Mouse (Mus musculus) heart, embryonic 15.5 days (tissue): ENCODE measurements at regions not wholly inside any gene's neighbourhood (a gene's known extent, or its start where the extent isn't known, plus 50 kb on each side); places are given as distances from the start of the nearest gene placed in this dataset.
A peak's percentile ranks its signal among the peaks of the same experiment; 100 is the strongest.

Experiments used
- ATAC-seq: fragments of 200-750 bp; cut with Nextera tagmentation; replicated peaks from 2 replicates; pipeline ENCODE4 v1.8.0; 2017; ENCODE audit warnings: low read depth, moderate TSS enrichment; ENCODE audit not compliant: insufficient number of reproducible peaks, insufficient read depth, low FRiP score
- H3K27ac ChIP-seq: fragments of 300-500 bp; sonication (generic); 2 replicates; pipeline ENCODE4 v1.5.1; 2015; ENCODE audit warnings: mild to moderate bottlenecking, inconsistent platforms
- H3K27me3 ChIP-seq: fragments of 300-500 bp; sonication (generic); 2 replicates; pipeline ENCODE4 v1.6.1; 2015; ENCODE audit warnings: inconsistent platforms
- H3K36me3 ChIP-seq: fragments of 300-500 bp; sonication (generic); 2 replicates; pipeline ENCODE4 v1.6.1; 2015; ENCODE audit warnings: mild to moderate bottlenecking, inconsistent platforms
- H3K4me1 ChIP-seq: fragments of 300-500 bp; sonication (generic); replicated peaks from 2 replicates; pipeline ENCODE4 v1.6.1; 2015; ENCODE audit warnings: inconsistent platforms
- H3K4me2 ChIP-seq: fragments of 300-500 bp; sonication (generic); 2 replicates; pipeline ENCODE4 v1.6.1; 2015; ENCODE audit warnings: inconsistent platforms, mild to moderate bottlenecking, moderate library complexity
- H3K4me3 ChIP-seq: fragments of 300-500 bp; sonication (generic); 2 replicates; pipeline ENCODE4 v1.5.1; 2015; ENCODE audit warnings: mild to moderate bottlenecking, inconsistent platforms
- H3K9ac ChIP-seq: fragments of 300-500 bp; sonication (generic); 2 replicates; pipeline ENCODE4 v1.6.1; 2015; ENCODE audit warnings: mild to moderate bottlenecking, inconsistent platforms
- H3K9me3 ChIP-seq: fragments of 300-500 bp; sonication (generic); replicated peaks from 2 replicates; pipeline ENCODE4 v1.6.1; 2016; ENCODE audit warnings: inconsistent platforms
- WGBS: fragments of 180-500 bp; shearing (Covaris S2); methylation state at CpG from one replicate; pipeline ENCODE4 v1.1.7; 2015; ENCODE audit warnings: mixed read lengths; 5-methylcytosine and 5-hydroxymethylcytosine counted together

DNA sequence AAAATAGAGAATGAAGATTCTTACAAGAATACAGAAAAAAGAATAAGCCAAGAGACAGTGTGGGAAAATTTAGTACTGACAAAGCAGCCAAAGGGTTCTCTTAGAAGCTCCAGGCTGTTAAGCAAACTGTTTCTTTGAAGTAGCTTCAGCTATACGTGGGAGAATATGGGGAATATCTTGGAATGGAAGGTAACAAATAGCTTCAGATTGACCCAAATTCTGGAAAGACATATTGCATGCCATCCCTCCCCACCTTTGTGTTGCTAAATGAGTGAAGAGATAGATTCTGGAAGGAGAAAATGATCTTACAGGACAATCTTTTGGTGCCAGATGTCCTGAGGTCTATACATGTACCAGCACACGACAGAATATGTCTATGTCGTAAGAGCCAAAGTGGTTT is 591.9 kb upstream of the Cdh6 start:
- no peaks in the 10 kb centered on the region for H3K9me3 ChIP-seq
- H3K27me3 ChIP-seq = no peaks in the 10 kb centered on the region
- no peak overlapping the region for H3K9ac ChIP-seq
- ATAC-seq = no peak
- H3K36me3 ChIP-seq = no peaks in the 10 kb centered on the region
- H3K4me2 ChIP-seq = no peak overlapping the region
- H3K4me3 ChIP-seq = no peak overlapping the region
- 87% methylated on average over 3 of the region's 3 CpGs for WGBS
- H3K4me1 ChIP-seq = no peaks in the 10 kb centered on the region
- no peak overlapping the region for H3K27ac ChIP-seq

DNA sequence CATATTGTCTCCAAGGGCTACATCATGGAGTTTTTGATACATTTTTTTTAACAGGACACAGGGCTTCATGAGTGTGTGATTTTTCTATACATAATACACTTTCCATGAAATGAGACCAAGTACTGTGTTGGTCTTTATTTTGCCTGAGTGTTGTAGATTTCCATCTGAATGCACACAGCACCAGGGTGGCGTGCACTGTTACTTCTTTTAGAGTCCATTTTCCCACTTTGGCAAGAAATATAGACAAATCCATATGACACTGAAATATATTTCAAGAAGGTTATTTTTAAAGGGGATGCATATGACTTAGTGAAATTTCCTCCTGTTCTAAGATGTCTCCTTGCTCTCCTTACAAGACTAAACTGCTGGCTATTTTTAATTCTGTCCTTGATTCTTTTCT is 591.1 kb upstream of the Cdh6 start:
- H3K9me3 ChIP-seq = no peaks in the 10 kb centered on the region
- no peak overlapping the region for H3K27ac ChIP-seq
- 88% methylated on average over 1 of the region's 1 CpGs for WGBS
- no peak overlapping the region for H3K4me2 ChIP-seq
- no peak overlapping the region for H3K9ac ChIP-seq
- H3K4me1 ChIP-seq = no peaks in the 10 kb centered on the region
- no peak for ATAC-seq
- H3K27me3 ChIP-seq = no peaks in the 10 kb centered on the region
- H3K4me3 ChIP-seq = no peak overlapping the region
- H3K36me3 ChIP-seq = no peaks in the 10 kb centered on the region

- no peaks in the 10 kb centered on the region for H3K4me1 ChIP-seq
- H3K27me3 ChIP-seq = no peaks in the 10 kb centered on the region
- ATAC-seq = no peak
- WGBS = 39% methylated on average over 2 of the region's 2 CpGs
- H3K9ac ChIP-seq = no peak overlapping the region
- H3K36me3 ChIP-seq = no peaks in the 10 kb centered on the region
- H3K27ac ChIP-seq = no peak overlapping the region
- H3K4me3 ChIP-seq = no peak overlapping the region
- no peaks in the 10 kb centered on the region for H3K9me3 ChIP-seq
- H3K4me2 ChIP-seq = no peak overlapping the region
Observed at GRCm38 (mm10) chr15:13746559-13746958, 573.1 kb upstream of the Cdh6 start.

DNA sequence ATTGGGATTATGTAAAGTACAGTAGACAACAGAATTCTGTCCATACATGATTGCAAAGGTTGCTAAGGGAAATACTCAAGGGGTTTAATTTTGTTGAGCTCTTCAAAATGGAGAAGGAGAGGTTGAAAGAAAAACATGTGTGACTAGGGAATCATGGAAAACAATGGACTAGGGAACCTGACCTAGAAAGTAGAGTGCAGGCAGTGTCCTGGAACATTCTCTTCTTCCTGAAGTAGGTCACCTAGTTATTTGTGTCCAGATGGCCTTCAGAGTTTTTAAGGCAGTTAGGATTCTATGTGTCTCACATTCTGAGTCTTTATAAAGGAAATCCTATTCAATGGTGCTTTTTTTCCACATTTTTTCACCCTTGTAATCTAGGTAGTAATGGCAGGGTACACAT is 532.8 kb upstream of the Cdh6 start:
- no peak for ATAC-seq
- Histone ChIP-seq H3K27ac (no peak overlapping the region), H3K4me2 (no peak overlapping the region), H3K9me3 (no peaks in the 10 kb centered on the region), H3K9ac (no peak overlapping the region), H3K4me1 (no peaks in the 10 kb centered on the region), H3K4me3 (no peak overlapping the region), H3K36me3 (no peaks in the 10 kb centered on the region), H3K27me3 (no peaks in the 10 kb centered on the region)

DNA sequence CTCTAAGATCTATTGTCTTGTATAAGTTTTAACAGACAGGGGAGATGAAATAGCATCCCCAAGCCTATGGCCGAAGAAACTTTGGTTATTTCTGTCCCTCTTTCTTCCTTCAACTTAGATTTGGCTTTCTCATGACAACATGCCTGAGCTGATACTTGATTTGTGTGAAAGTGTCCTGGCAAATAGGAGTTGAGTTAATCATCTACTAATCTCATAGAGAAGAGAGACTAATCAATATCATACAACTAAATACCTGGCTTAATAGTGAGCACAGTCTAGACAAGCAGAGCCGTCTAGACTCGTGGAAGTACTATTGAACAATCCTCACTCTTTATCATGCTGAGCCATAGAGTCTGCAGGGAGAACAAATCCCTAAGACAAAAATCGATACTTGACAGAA is 531.7 kb upstream of the Cdh6 start:
- H3K27ac ChIP-seq = no peak overlapping the region
- H3K9me3 ChIP-seq = no peaks in the 10 kb centered on the region
- H3K27me3 ChIP-seq = no peaks in the 10 kb centered on the region
- H3K36me3 ChIP-seq = no peaks in the 10 kb centered on the region
- H3K4me2 ChIP-seq = no peak overlapping the region
- H3K4me1 ChIP-seq = no peaks in the 10 kb centered on the region
- no peak for ATAC-seq
- no peak overlapping the region for H3K4me3 ChIP-seq
- 91% methylated on average over 4 of the region's 4 CpGs for WGBS
- H3K9ac ChIP-seq = no peak overlapping the region

- Histone ChIP-seq H3K9ac (no peak overlapping the region), H3K4me2 (no peak overlapping the region)
- 76% methylated on average over 3 of the region's 3 CpGs for WGBS
Observed at GRCm38 (mm10) chr15:13668193-13668592, 494.7 kb upstream of the Cdh6 start.

DNA sequence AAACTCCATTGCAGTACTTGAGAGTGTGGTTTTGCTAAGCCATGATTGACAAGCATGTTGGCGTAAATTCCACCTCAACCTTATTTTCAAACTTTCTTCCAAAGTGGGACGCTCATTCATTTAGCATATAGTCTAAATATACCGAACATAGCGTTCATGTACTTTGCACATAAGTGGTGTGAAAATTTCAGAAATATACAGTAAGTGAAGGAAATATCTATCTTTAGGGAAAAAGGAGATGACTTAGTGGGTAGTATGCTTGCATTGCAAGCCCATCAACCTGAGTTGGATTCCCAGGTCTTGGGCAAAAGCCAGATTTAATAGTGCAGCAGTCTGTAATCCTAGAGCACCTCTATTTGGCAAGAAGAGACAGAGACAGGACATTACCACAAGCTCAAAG is 493.8 kb upstream of the Cdh6 start:
- H3K4me2 ChIP-seq = no peak overlapping the region
- no peak overlapping the region for H3K4me3 ChIP-seq
- no peaks in the 10 kb centered on the region for H3K9me3 ChIP-seq
- no peaks in the 10 kb centered on the region for H3K36me3 ChIP-seq
- H3K4me1 ChIP-seq = no peaks in the 10 kb centered on the region
- no peak for ATAC-seq
- no peaks in the 10 kb centered on the region for H3K27me3 ChIP-seq
- 91% methylated on average over 4 of the region's 4 CpGs for WGBS
- H3K9ac ChIP-seq = no peak overlapping the region
- no peak overlapping the region for H3K27ac ChIP-seq

More at GRCm38 (mm10) chr15:13668193-13668592, 494.7 kb upstream of the Cdh6 start:
- Histone ChIP-seq H3K4me3 (no peak overlapping the region), H3K27ac (no peak overlapping the region), H3K4me1 (no peaks in the 10 kb centered on the region), H3K9me3 (no peaks in the 10 kb centered on the region), H3K27me3 (no peaks in the 10 kb centered on the region), H3K36me3 (no peaks in the 10 kb centered on the region)
- no peak for ATAC-seq

DNA sequence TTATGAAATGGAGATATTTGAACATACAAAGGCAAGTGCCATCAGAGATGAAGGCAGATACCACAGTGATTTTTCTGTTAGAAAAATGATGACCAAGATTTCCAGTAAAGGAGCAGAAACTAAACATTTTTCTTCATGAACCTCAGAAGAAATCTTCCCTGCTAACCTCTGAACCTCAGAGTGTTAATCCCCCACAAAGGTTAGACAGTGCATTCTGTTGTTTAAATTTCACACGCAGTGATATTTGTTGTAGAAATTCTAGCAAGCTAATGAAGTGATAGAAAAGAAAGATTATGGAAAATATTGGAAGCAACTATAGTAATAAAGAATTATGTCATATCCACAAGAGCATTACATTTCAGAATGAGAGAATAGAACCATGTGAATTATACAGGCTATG is 488.8 kb upstream of the Cdh6 start:
- no peak overlapping the region for H3K4me2 ChIP-seq
- no peaks in the 10 kb centered on the region for H3K36me3 ChIP-seq
- H3K9ac ChIP-seq = no peak overlapping the region
- H3K4me1 ChIP-seq = no peaks in the 10 kb centered on the region
- ATAC-seq = no peak
- H3K27me3 ChIP-seq = no peaks in the 10 kb centered on the region
- WGBS = 80% methylated on average over 1 of the region's 1 CpGs
- H3K27ac ChIP-seq = no peak overlapping the region
- no peaks in the 10 kb centered on the region for H3K9me3 ChIP-seq
- H3K4me3 ChIP-seq = no peak overlapping the region

- H3K4me1 ChIP-seq = no peaks in the 10 kb centered on the region
- no peaks in the 10 kb centered on the region for H3K9me3 ChIP-seq
- no peaks in the 10 kb centered on the region for H3K27me3 ChIP-seq
- ATAC-seq = no peak
- no peaks in the 10 kb centered on the region for H3K36me3 ChIP-seq
- no peak overlapping the region for H3K9ac ChIP-seq
- H3K27ac ChIP-seq = no peak overlapping the region
- H3K4me3 ChIP-seq = no peak overlapping the region
- no peak overlapping the region for H3K4me2 ChIP-seq
- 71% methylated on average over 3 of the region's 3 CpGs for WGBS
Observed at GRCm38 (mm10) chr15:13655038-13655437, 481.6 kb upstream of the Cdh6 start.

DNA sequence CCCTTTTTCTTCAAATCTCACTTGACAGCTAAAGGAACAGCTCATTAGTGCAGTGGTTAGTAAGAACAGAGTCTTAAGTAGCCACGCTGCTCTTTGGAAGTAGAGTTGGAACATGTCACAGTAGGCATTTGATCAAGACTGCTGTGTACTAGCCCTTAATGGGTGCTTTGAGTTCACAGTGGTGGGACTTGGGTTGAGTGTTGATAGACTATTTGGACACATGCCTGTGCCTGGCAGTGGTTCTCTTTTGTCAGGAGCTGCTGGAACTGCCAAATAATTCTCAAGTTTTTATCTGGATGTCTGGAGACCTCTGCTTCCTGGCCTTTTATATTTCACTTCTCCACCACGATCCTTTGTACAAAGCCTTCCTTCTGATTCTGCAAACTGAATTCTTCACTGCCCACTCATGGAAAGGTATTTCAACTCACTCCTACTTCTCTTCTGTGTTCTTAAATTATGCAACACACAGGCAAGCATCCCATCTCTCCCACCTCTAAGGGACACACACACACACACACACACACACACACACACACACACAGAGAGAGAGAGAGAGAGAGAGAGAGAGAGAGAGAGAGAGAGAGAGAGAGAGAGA is 462.0 kb upstream of the Cdh6 start:
- WGBS = 34% methylated on average over 2 of the region's 2 CpGs

GRCm38 (mm10) chr15:13602133-13602532 is 428.7 kb upstream of the Cdh6 start:
- ATAC-seq = no peak
- Histone ChIP-seq H3K9ac (no peak overlapping the region), H3K9me3 (no peaks in the 10 kb centered on the region), H3K27ac (no peak overlapping the region), H3K4me2 (no peak overlapping the region), H3K27me3 (no peaks in the 10 kb centered on the region), H3K36me3 (no peaks in the 10 kb centered on the region), H3K4me3 (no peak overlapping the region), H3K4me1 (no peaks in the 10 kb centered on the region)
- WGBS = 50% methylated on average over 1 of the region's 1 CpGs

More for the DNA sequence above, 462.0 kb upstream of the Cdh6 start:
- Histone ChIP-seq H3K27me3 (no peaks in the 10 kb centered on the region), H3K36me3 (no peaks in the 10 kb centered on the region), H3K27ac (no peak overlapping the region), H3K4me3 (no peak overlapping the region), H3K9me3 (no peaks in the 10 kb centered on the region), H3K9ac (no peak overlapping the region), H3K4me2 (no peak overlapping the region), H3K4me1 (no peaks in the 10 kb centered on the region)
- ATAC-seq = peak; percentile 58; the same call in 1 of the 2 replicates

DNA sequence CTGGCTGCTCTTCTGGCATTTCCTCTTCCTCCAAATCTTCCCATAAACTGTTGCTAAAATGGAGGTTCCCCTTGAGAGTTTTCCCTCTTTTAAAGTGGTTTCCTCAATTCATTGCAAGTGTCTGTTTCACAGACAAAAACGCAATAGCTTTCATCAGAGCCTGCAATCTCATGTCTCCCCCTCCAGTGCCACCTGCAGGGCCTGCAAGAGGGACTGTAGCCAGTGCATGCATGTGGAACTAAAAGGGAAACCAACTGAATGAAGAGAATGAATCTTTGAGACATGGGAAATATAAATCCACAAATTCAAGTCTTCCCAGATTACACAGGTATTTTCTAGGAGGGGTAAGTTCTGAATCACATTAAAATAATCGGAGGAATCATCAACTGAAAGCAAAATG is 424.4 kb upstream of the Cdh6 start:
- Histone ChIP-seq H3K9me3 (no peaks in the 10 kb centered on the region), H3K27ac (no peak overlapping the region), H3K4me1 (no peaks in the 10 kb centered on the region), H3K27me3 (no peaks in the 10 kb centered on the region), H3K4me2 (no peak overlapping the region), H3K9ac (no peak overlapping the region), H3K36me3 (no peaks in the 10 kb centered on the region), H3K4me3 (no peak overlapping the region)
- WGBS = 66% methylated on average over 2 of the region's 2 CpGs
- ATAC-seq = no peak
